Mouse (Mus musculus): ENCODE measurements around the gene Rnf186. TPM values are rescaled to one million over a fixed set of nuclear protein-coding genes. Genes with fewer than 3 reads are reported as not detected.
A peak's percentile ranks its signal among the peaks of the same experiment; 100 is the strongest.

Gene Rnf186
- polyA plus RNA-seq, 1 experiment from 2014 or later: not detected

- Histone ChIP-seq H3K4me1 (no peaks in the 10 kb centered on the region), H3K4me3 (replicated peaks) (no peak overlapping the region), H3K9ac (no peak overlapping the region), H3K4me2 (no peak overlapping the region), H3K27ac (no peak overlapping the region), H3K27me3 (no peaks in the 10 kb centered on the region), H3K9me3 (no peaks in the 10 kb centered on the region), H3K36me3 (replicated peaks) (no peaks in the 10 kb centered on the region)
- 93% methylated on average over 2 of the region's 2 CpGs for WGBS
- no peak for ATAC-seq (ENCODE audit: low FRiP score)
Observed at GRCm38 (mm10) chr4:138948257-138948656, 18.7 kb upstream of the Rnf186 start.

GRCm38 (mm10) chr4:138958612-138959011, 8.3 kb upstream of the Rnf186 start:
- no peak overlapping the region for H3K27ac ChIP-seq
- WGBS: 90% methylated on average over 9 of the region's 9 CpGs
- no peak overlapping the region for H3K4me3 ChIP-seq (replicated peaks)
- no peaks in the 10 kb centered on the region for H3K36me3 ChIP-seq (replicated peaks)
- no peak overlapping the region for H3K4me2 ChIP-seq
- no peaks in the 10 kb centered on the region for H3K4me1 ChIP-seq
- no peak for ATAC-seq (ENCODE audit: low FRiP score)
- H3K9me3 ChIP-seq: no peaks in the 10 kb centered on the region
- H3K9ac ChIP-seq: no peak overlapping the region
- 0 out of 2 replicates have a peak, but pooled peaks cover 4% of the 10 kb centered on the region for H3K27me3 ChIP-seq

GRCm38 (mm10) chr4:138959120-138959519, 7.8 kb upstream of the Rnf186 start:
- Histone ChIP-seq H3K9ac (no peak overlapping the region), H3K36me3 (replicated peaks) (no peaks in the 10 kb centered on the region), H3K27me3 (0 out of 2 replicates have a peak, but pooled peaks cover 4% of the 10 kb centered on the region), H3K4me3 (replicated peaks) (no peak overlapping the region), H3K9me3 (no peaks in the 10 kb centered on the region), H3K4me2 (no peak overlapping the region), H3K4me1 (no peaks in the 10 kb centered on the region), H3K27ac (no peak overlapping the region)
- 86% methylated on average over 15 of the region's 15 CpGs for whole genome bisulfite sequencing
- no peak for ATAC-seq (ENCODE audit: low FRiP score)

- Histone ChIP-seq H3K9me3 (no peaks in the 10 kb centered on the region), H3K36me3 (replicated peaks) (no peaks in the 10 kb centered on the region), H3K9ac (no peak overlapping the region), H3K27ac (no peak overlapping the region), H3K27me3 (0 out of 2 replicates have a peak, but pooled peaks cover 4% of the 10 kb centered on the region), H3K4me2 (no peak overlapping the region), H3K4me1 (no peaks in the 10 kb centered on the region), H3K4me3 (replicated peaks) (no peak overlapping the region)
- no peak for ATAC-seq (ENCODE audit: low FRiP score)
- WGBS: 83% methylated on average over 7 of the region's 7 CpGs
Observed at GRCm38 (mm10) chr4:138959926-138960325, 7.0 kb upstream of the Rnf186 start.

- ATAC-seq (ENCODE audit: low FRiP score): no peak
- H3K36me3 ChIP-seq (replicated peaks): no peaks in the 10 kb centered on the region
- H3K9me3 ChIP-seq: no peaks in the 10 kb centered on the region
Observed at GRCm38 (mm10) chr4:138962719-138963118, 4.2 kb upstream of the Rnf186 start.

GRCm38 (mm10) chr4:138965871-138966270, 1.0 kb upstream of the Rnf186 start:
- Histone ChIP-seq H3K9me3 (no peaks in the 10 kb centered on the region), H3K27ac (no peak overlapping the region), H3K4me1 (no peaks in the 10 kb centered on the region), H3K27me3 (no peaks in the 10 kb centered on the region), H3K36me3 (replicated peaks) (no peaks in the 10 kb centered on the region), H3K4me3 (replicated peaks) (no peak overlapping the region), H3K9ac (no peak overlapping the region), H3K4me2 (no peak overlapping the region)
- WGBS: 86% methylated on average over 5 of the region's 5 CpGs
- no peak for ATAC-seq (ENCODE audit: low FRiP score)

More at GRCm38 (mm10) chr4:138962719-138963118, 4.2 kb upstream of the Rnf186 start:
- no peak overlapping the region for H3K9ac ChIP-seq
- H3K27me3 ChIP-seq: 0 out of 2 replicates have a peak, but pooled peaks cover 4% of the 10 kb centered on the region
- no peak overlapping the region for H3K27ac ChIP-seq
- no peaks in the 10 kb centered on the region for H3K4me1 ChIP-seq
- no peak overlapping the region for H3K4me2 ChIP-seq
- WGBS: 95% methylated on average over 5 of the region's 5 CpGs
- no peak overlapping the region for H3K4me3 ChIP-seq (replicated peaks)

GRCm38 (mm10) chr4:138967485-138967884, 573 bp downstream of the Rnf186 start:
- no peak for ATAC-seq (ENCODE audit: low FRiP score)
- H3K27ac ChIP-seq: no peak overlapping the region
- H3K4me1 ChIP-seq: peaks cover 6% of the 10 kb centered on the region
- no peaks in the 10 kb centered on the region for H3K27me3 ChIP-seq
- 91% methylated on average over 15 of the region's 15 CpGs for WGBS
- no peaks in the 10 kb centered on the region for H3K9me3 ChIP-seq
- H3K4me3 ChIP-seq (replicated peaks): no peak overlapping the region
- no peaks in the 10 kb centered on the region for H3K36me3 ChIP-seq (replicated peaks)
- no peak overlapping the region for H3K4me2 ChIP-seq
- no peak overlapping the region for H3K9ac ChIP-seq

- Histone ChIP-seq H3K36me3 (replicated peaks) (no peaks in the 10 kb centered on the region), H3K9ac (no peak overlapping the region; the same call in 1 of the 2 replicates), H3K27ac (no peak overlapping the region), H3K4me2 (no peak overlapping the region), H3K4me3 (replicated peaks) (no peak overlapping the region), H3K4me1 (peaks cover 16% of the 10 kb centered on the region), H3K9me3 (no peaks in the 10 kb centered on the region), H3K27me3 (no peaks in the 10 kb centered on the region)
- 83% methylated on average over 16 of the region's 16 CpGs for WGBS
- ATAC-seq (ENCODE audit: low FRiP score): no peak
Observed at GRCm38 (mm10) chr4:138968772-138969556, 2.1 kb downstream of the Rnf186 start.

- ATAC-seq (ENCODE audit: low FRiP score): no peak
Observed at GRCm38 (mm10) chr4:138969736-138970135, 2.8 kb downstream of the Rnf186 start.

GRCm38 (mm10) chr4:138971371-138971770, 4.5 kb downstream of the Rnf186 start:
- Histone ChIP-seq H3K4me2 (no peak overlapping the region), H3K9ac (no peak overlapping the region), H3K4me3 (replicated peaks) (no peak overlapping the region), H3K4me1 (peaks cover 16% of the 10 kb centered on the region), H3K36me3 (replicated peaks) (no peaks in the 10 kb centered on the region), H3K27ac (no peak overlapping the region), H3K9me3 (no peaks in the 10 kb centered on the region), H3K27me3 (no peaks in the 10 kb centered on the region)
- no peak for ATAC-seq (ENCODE audit: low FRiP score)
- 88% methylated on average over 6 of the region's 6 CpGs for WGBS

More at GRCm38 (mm10) chr4:138969736-138970135, 2.8 kb downstream of the Rnf186 start:
- Histone ChIP-seq H3K9ac (no peak overlapping the region), H3K4me1 (peaks cover 16% of the 10 kb centered on the region), H3K27ac (no peak overlapping the region), H3K36me3 (replicated peaks) (no peaks in the 10 kb centered on the region), H3K4me2 (no peak overlapping the region), H3K4me3 (replicated peaks) (no peak overlapping the region), H3K9me3 (no peaks in the 10 kb centered on the region), H3K27me3 (no peaks in the 10 kb centered on the region)
- 77% methylated on average over 9 of the region's 9 CpGs for WGBS

GRCm38 (mm10) chr4:138972139-138972826, 5.4 kb downstream of the Rnf186 start:
- peaks cover 16% of the 10 kb centered on the region for H3K4me1 ChIP-seq
- 0 out of 2 replicates have a peak, but pooled peaks have one; percentile 27 for ATAC-seq (ENCODE audit: low FRiP score)
- 29% methylated on average over 20 of the region's 20 CpGs for WGBS
- peak overlapping the region; percentile 95 for H3K4me2 ChIP-seq
- no peaks in the 10 kb centered on the region for H3K27me3 ChIP-seq
- no peak overlapping the region for H3K27ac ChIP-seq
- H3K9ac ChIP-seq: peak overlapping the region; percentile 77; the same call in 1 of the 2 replicates
- H3K36me3 ChIP-seq (replicated peaks): no peaks in the 10 kb centered on the region
- H3K9me3 ChIP-seq: no peaks in the 10 kb centered on the region
- peak overlapping the region; percentile 55 for H3K4me3 ChIP-seq (replicated peaks)

- peak within 1 kb of the TSS; percentile 95 for H3K4me2 ChIP-seq
- H3K4me1 ChIP-seq: peaks cover 16% of the 10 kb centered on the region
- no peak within 1 kb of the TSS; the same call in 1 of the 2 replicates for H3K27ac ChIP-seq
- WGBS: 2% methylated on average over 51 of the region's 60 CpGs
- no peaks in the 10 kb centered on the region for H3K27me3 ChIP-seq
- H3K36me3 ChIP-seq (replicated peaks): no peaks in the 10 kb centered on the region
- peak; percentile 76 for ATAC-seq (ENCODE audit: low FRiP score)
- peak within 1 kb of the TSS; percentile 77 for H3K9ac ChIP-seq
- no peaks in the 10 kb centered on the region for H3K9me3 ChIP-seq
- H3K4me3 ChIP-seq (replicated peaks): peak within 1 kb of the TSS; percentile 55
Observed at GRCm38 (mm10) chr4:138972827-138973718, 6.2 kb downstream of the Rnf186 start, which contains the start of gene Tmco4. TSS of gene Tmco4 (plus strand) at chr4:138972888.
